Mouse (Mus musculus) myocyte (in vitro differentiated cells): ENCODE results near the gene Mical3.

Source experiments
- CEBPB ChIP-seq: IDR thresholded peaks from 2 replicates; pipeline ENCODE4 v1.6.1; 2011; ENCODE audit warnings: mild to moderate bottlenecking, moderate library complexity; ENCODE audit not compliant: poor library complexity, insufficient read depth, severe bottlenecking
- E2F4 ChIP-seq: IDR thresholded peaks from one replicate; pipeline ENCODE4 v1.6.1; 2011; ENCODE audit warnings: mild to moderate bottlenecking, control low read depth, moderate library complexity; ENCODE audit not compliant: insufficient read depth
- MAX ChIP-seq: IDR thresholded peaks from one replicate; pipeline ENCODE4 v1.6.1; 2011; ENCODE audit warnings: low read depth, mild to moderate bottlenecking, control low read depth
- POLR2A ChIP-seq: IDR thresholded peaks from one replicate; pipeline ENCODE4 v1.6.1; 2011; ENCODE audit warnings: low read depth, mild to moderate bottlenecking, control low read depth, moderate library complexity; ENCODE audit not compliant: insufficient read length
- SRF ChIP-seq: IDR thresholded peaks from one replicate; pipeline ENCODE4 v1.6.1; 2011; ENCODE audit warnings: low read depth; ENCODE audit not compliant: control insufficient read depth, insufficient read length

GRCm38 (mm10) chr6:120987164-120987563 is 143.6 kb downstream of the Mical3 start:
- TF ChIP-seq MAX, result no peak
- TF ChIP-seq POLR2A, result no peak
- no peak for TF ChIP-seq SRF
- no peak for TF ChIP-seq E2F4
- TF ChIP-seq CEBPB, result no peak
